Mouse (Mus musculus): ENCODE results near the gene Rasgef1b.
"Not testable (repeated sequence)": the region's sequence is repeated elsewhere in the genome, so short reads cannot be mapped to it uniquely, and the experiment has no call there.

Rasgef1b gene

DNA sequence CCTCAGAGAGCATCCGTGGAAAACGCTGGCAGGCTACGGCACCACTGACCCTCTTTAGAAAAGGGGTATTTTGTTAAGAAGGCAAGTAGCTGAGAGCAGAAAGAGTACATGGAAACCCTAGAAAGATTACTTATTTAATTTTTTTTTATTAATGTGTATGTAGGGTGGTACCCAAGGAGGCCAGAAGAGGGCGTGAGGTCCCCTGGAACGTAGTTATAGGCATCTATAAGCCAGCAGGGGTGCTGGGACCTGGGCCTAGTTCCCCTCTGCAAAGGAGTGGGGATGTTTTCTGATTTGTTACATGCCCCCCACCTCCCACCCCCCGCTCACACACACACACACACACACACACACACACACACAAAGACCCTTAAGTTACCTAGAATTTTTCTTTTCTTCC lies 480.9 kb downstream of the Rasgef1b start:
- peak; percentile 11 for DNase-seq (ENCODE audit: low read depth)

- no peak for DNase-seq (ENCODE audit: low read depth)
Observed at GRCm38 (mm10) chr5:99247441-99247840, 481.4 kb downstream of the Rasgef1b start.

- no peak for DNase-seq (ENCODE audit: low read depth)
Observed at GRCm38 (mm10) chr5:99246972-99247371, 481.9 kb downstream of the Rasgef1b start.

DNA sequence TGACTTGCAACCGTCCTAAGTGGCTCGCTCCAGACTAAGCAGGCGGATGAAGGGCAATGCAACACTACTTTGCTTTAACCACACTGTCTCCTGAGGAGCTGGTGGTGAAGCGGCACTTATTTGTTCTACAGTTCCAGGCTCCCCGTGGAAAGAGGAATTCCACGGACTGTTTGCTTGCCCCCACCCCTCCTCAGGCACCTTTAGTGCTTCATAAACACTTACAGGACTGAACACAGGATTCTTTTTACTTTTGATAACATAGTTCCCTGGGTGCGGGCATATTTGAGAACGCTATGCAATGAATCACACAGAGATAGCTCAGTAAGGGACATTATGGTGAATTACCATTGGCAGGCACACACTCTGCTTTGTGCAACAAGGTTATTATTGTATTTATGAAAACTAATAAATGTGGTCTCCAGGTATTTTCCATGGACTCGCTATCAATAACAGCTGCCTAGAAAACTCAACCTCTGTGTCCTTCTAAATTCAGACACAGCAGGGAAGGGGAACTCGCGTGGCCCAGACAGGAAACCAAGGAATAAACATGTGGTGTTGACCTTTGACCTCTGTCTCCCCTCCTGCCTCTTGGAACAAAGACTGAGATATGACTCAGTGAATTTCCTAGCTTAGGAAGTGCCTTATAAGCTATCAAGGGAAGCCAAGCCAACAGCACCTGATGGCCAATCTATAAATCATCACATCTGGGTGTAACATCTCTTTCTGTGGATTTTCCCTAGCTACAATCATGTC lies 486.7 kb downstream of the Rasgef1b start:
- no peak for DNase-seq (ENCODE audit: low read depth)

DNA sequence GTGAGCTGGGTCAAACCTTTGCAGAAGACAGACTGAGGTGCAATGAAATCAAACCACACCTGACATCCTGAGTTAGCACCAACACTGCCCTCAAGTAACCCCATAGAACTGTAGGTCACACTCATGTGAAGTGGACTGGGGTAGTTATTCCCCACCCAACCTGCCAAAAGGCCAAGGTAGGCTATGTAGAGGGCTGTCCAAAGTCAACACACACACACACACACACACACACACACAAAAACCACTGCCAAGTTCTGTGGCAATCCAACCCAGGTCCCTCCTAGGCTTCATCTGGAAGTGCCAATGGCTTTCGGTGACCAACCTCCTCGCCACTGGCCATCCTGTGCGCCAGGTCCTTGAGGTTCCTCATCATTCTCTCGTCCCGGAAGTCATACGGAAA lies 488.4 kb downstream of the Rasgef1b start:
- DNase-seq (ENCODE audit: low read depth): no peak

GRCm38 (mm10) chr5:99239677-99240076 lies 489.2 kb downstream of the Rasgef1b start:
- DNase-seq (ENCODE audit: low read depth): no peak

DNA sequence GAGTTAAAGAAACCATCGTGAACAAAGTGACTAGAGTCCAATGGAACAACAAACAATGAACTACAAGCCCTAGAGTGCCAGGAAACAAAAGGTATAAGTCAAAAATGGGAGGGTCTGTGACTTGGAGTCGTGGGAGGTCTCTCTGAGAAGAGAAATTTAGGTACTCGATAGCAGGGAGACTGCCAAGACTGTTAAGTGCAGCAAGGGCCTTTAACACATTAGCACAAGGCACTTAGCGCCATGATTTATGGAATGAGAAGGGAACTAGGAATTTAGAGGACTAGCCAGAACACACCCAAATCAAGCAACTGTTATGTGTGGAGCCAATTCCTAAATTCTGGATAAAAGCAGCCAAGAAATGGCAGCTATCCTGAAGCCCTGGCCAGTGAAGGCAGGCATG lies 490.7 kb downstream of the Rasgef1b start:
- no peak for DNase-seq (ENCODE audit: low read depth)

GRCm38 (mm10) chr5:99236888-99237752 lies 491.7 kb downstream of the Rasgef1b start:
- DNase-seq (ENCODE audit: low read depth): no peak

DNA sequence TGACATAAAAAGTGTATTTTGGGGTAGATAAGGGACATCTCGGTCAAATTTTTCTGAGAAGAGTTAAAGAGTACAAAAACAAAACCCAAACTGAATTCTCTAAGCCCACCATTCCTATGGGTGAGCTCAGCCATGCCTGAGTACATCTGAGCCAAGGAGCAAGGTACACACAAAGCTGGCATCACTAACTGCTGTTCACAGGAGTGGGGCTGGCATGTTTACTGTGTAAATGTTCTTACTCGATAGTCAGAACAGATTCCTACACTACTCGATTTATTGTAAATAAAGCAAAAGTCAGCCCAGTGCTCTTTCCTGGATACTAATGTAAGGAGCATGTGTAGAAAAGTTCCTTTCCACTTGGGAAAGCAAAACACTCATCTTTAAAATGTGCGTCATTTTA lies 492.4 kb downstream of the Rasgef1b start:
- DNase-seq (ENCODE audit: low read depth): no peak

DNA sequence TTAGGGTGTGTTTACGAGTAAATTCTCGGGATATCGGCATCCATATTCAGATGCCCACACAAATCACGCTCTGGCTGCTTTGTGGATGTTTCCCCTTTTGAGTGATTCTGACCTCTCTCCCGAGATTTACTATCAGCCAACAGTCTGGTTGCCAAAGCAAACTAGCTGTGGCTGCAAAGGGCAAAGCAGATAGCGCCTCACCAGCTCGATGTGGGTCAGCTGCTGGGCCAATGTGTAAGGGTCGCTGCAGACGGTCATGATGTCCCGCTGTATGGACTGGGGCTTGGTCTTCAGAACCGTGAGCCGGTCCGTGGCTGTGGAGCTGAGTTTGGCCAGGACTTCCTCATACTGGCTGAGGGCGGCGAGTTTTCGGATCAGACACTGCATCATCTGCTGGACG lies 494.6 kb downstream of the Rasgef1b start:
- DNase-seq (ENCODE audit: low read depth): no peak

DNA sequence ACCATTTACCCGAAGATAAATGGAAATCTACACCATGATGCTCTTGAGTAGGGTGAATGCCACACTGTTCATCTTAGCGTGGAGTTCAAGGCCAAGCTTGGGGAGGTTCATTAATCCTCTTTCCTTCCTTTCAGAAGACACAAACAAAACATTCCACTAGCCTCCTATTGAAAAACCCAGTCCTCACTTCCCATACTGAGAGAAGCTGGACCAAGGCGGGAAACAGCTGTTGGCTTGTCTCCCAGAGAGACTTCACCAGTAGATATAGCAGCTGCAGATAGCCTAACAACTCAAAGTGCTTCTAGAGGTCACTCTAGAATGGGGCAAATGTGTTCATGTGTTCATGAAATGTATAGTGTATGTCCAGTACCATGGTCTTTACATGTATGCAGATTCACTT lies 495.7 kb downstream of the Rasgef1b start:
- no peak for DNase-seq (ENCODE audit: low read depth)

- DNase-seq (ENCODE audit: low read depth): no peak
Observed at GRCm38 (mm10) chr5:99232410-99232809, 496.5 kb downstream of the Rasgef1b start.

DNA sequence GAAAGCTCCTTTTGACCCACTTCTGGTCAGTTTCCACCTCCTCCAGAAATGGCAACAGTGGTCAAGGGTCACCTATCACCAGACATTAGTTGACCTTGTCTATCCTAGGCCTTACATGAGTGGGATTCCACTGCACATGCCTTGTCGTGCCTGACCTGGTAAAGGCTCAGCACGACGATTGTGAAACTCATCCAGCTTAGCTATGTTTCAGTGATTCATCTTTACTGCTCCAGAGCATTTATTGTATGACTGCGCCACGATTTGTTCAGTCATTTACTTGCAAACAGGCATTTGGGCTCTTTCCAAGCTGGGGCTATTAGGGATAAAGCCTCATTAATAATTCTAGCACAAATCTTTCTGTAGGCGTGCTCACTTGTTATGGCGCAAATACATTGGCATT lies 498.4 kb downstream of the Rasgef1b start:
- no peak for DNase-seq (ENCODE audit: low read depth)

DNA sequence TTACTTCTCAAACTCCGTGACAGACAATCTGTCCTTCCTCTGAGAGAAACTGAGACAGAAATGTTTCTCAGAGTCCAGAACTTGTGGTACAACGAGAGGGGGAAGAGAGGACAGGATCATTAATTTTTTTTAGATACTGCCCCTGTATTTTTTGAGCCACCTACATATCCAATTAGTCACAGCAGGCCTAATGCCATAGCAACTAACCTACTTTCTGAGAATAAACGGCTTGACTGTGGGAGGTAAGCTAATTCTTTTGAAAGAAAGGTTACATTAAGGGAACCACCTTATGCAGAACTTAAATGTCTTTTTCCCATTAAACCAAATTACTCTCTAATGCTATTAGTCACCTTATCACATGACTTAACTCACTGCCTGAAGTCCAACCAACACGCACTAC lies 501.5 kb downstream of the Rasgef1b start:
- no peak for DNase-seq (ENCODE audit: low read depth)

GRCm38 (mm10) chr5:99224571-99225011 lies 504.3 kb downstream of the Rasgef1b start:
- DNase-seq (ENCODE audit: low read depth): no peak

- DNase-seq (ENCODE audit: low read depth): no peak
Observed at GRCm38 (mm10) chr5:99223869-99224498, 504.9 kb downstream of the Rasgef1b start.

DNA sequence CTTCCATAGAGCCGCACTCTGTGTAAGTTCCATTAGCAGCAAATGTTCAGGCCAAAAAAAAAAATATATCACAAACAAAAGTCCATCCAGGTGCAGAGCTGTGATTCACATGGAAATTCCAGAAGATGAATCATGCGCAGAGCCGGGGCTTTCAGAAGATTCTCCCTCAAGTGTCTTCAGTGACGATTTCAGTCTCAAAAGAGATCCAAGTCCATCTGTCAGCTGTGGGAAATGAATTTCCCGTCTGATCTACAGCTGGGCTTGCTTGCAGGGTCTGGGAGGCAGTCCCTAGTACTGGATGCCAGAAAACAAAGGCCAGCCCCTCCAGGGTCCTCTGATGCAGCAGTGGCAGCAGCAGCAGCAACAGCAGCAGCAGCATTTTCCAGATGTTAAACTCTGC lies 510.5 kb downstream of the Rasgef1b start:
- DNase-seq (ENCODE audit: low read depth): no peak

DNA sequence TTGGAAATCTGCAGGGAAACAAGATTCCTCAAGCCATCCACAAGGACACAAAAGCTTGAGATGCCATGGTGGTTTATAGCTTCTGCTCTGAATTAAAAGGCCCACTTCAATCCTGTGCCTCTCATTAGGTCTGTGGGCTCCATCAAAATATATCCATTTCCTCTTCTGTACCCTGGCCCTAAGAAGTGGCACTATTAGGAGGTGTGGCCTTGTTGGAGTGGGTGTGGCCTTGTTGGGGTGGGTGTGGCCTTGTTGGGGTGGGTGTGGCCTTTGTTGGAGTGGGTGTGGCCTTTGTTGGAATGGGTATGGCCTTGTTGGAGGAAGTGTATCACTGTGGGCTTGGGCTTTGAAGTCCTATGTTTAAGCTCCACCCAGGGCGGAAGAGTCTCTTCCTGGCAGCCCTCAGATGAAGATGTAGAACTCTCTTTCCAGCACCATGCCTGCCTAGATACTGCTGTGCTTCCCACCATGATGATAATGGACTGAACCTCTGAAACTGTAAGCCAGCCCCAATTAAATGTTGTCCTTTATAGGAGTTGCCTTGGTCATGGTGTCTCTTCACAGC lies 512.2 kb downstream of the Rasgef1b start:
- not testable (repeated sequence) for DNase-seq (ENCODE audit: low read depth)

GRCm38 (mm10) chr5:99215207-99216157 lies 513.4 kb downstream of the Rasgef1b start:
- no peak for DNase-seq (ENCODE audit: low read depth)

GRCm38 (mm10) chr5:99214400-99214799 lies 514.5 kb downstream of the Rasgef1b start:
- DNase-seq (ENCODE audit: low read depth): no peak

GRCm38 (mm10) chr5:99213211-99213610 lies 515.7 kb downstream of the Rasgef1b start:
- DNase-seq (ENCODE audit: low read depth): no peak

Data from 416B (cell line).